ENCODE assay signal across 7 mouse cellular contexts in genomic region chr2:158028354-158028863, GRCm38 (mm10). TPM values are rescaled to one million over a fixed set of nuclear protein-coding genes. Genes with fewer than 3 reads are reported as not detected.
DNase-seq lines count a peak whose midpoint lies in the region; ATAC-seq and TF ChIP-seq lines count a peak whose summit lies in the region.

TSS of gene Tti1 (minus strand) at chr2:158028433.
TSS of gene Rprd1b (plus strand) at chr2:158028497.

- no peaks in the 10 kb centered on the region for H3K36me3 ChIP-seq in embryonic facial prominence, embryonic 12.5 days
- H3K36me3 ChIP-seq in kidney, adult 2 months (ENCODE audit: control insufficient read depth, insufficient read depth, low read length), result no peaks in the 10 kb centered on the region
- H3K36me3 ChIP-seq in limb, embryonic 12.5 days, result peaks cover 10% of the 10 kb centered on the region; the same call in 1 of the 2 replicates
- no peaks in the 10 kb centered on the region for H3K36me3 ChIP-seq in midbrain, embryonic 15.5 days (replicated peaks)
- H3K36me3 ChIP-seq in spleen, adult 2 months (ENCODE audit: control insufficient read depth, insufficient read depth, low read length), result no peaks in the 10 kb centered on the region

- peaks cover 27% of the 10 kb centered on the region for H3K4me1 ChIP-seq in embryonic facial prominence, embryonic 12.5 days
- peaks cover 22% of the 10 kb centered on the region for H3K4me1 ChIP-seq in kidney, adult 2 months (ENCODE audit: control insufficient read depth, insufficient read depth, low read length)
- H3K4me1 ChIP-seq in limb, embryonic 12.5 days (replicated peaks), result peaks cover 31% of the 10 kb centered on the region
- H3K4me1 ChIP-seq in midbrain, embryonic 15.5 days, result peaks cover 37% of the 10 kb centered on the region
- H3K4me1 ChIP-seq in spleen, adult 2 months (ENCODE audit: control insufficient read depth, insufficient read depth, insufficient read length), result peaks cover 9% of the 10 kb centered on the region; the same call in 1 of the 2 replicates

- under 1% methylated on average over 49 of the region's 52 CpGs for WGBS in embryonic facial prominence, embryonic 12.5 days
- WGBS in kidney, adult 2 months, result under 1% methylated on average over 52 of the region's 52 CpGs
- under 1% methylated on average over 52 of the region's 52 CpGs for WGBS in limb, embryonic 12.5 days
- WGBS in midbrain, embryonic 15.5 days, result under 1% methylated on average over 52 of the region's 52 CpGs
- under 1% methylated on average over 52 of the region's 52 CpGs for WGBS in spleen, adult 2 months

- TF ChIP-seq CTCF in kidney, adult 2 months (conservative IDR thresholded peaks at IDR 0.05; ENCODE audit: insufficient read depth, insufficient read length, low read depth, low read length), result no peak
- TF ChIP-seq CTCF in spleen, adult 2 months (IDR thresholded peaks at IDR 0.05; ENCODE audit: extremely low read depth, insufficient read depth, insufficient read length, insufficient replicate concordance), result no peak

- peak within 1 kb of the TSS; percentile 63 for H3K4me2 ChIP-seq in embryonic facial prominence, embryonic 12.5 days (replicated peaks)
- H3K4me2 ChIP-seq in limb, embryonic 12.5 days, result peak within 1 kb of the TSS; percentile 68
- H3K4me2 ChIP-seq in midbrain, embryonic 15.5 days, result peak within 1 kb of the TSS; percentile 82

- peak; percentile 91 for ATAC-seq in embryonic facial prominence, embryonic 12.5 days (ENCODE audit: insufficient number of reproducible peaks, insufficient read depth, low FRiP score, low TSS enrichment)
- ATAC-seq in limb, embryonic 12.5 days (ENCODE audit: insufficient number of reproducible peaks, insufficient read depth, low FRiP score, low TSS enrichment, low read depth), result peak; percentile 93
- peak; percentile 96 for ATAC-seq in midbrain, embryonic 15.5 days (replicated peaks)

- TF ChIP-seq POLR2A in kidney, adult 2 months (IDR thresholded peaks at IDR 0.05; ENCODE audit: low read depth, low read length), result peak; percentile 27
- peak; percentile 65; the same call in 1 of the 2 replicates for TF ChIP-seq POLR2A in spleen, adult 2 months (IDR thresholded peaks at IDR 0.05; ENCODE audit: low read depth, low read length)

- peak within 1 kb of the TSS; percentile 96 for H3K27ac ChIP-seq in embryonic facial prominence, embryonic 12.5 days
- H3K27ac ChIP-seq in kidney, adult 2 months (ENCODE audit: insufficient read depth, low read depth, low read length), result peak within 1 kb of the TSS; percentile 95
- peak within 1 kb of the TSS; percentile 96 for H3K27ac ChIP-seq in limb, embryonic 12.5 days
- H3K27ac ChIP-seq in midbrain, embryonic 15.5 days, result peak within 1 kb of the TSS; percentile 83
- peak within 1 kb of the TSS; percentile 97 for H3K27ac ChIP-seq in spleen, adult 2 months (ENCODE audit: insufficient read depth, low read length)

- DNase-seq in adrenal gland, postnatal 25 days, result peak; percentile 92
- DNase-seq in heart, adult 18-20 months, result peak; percentile 95 to 98
- peak; percentile 95 for DNase-seq in kidney, adult 2 months
- peak; percentile 84 to 88 for DNase-seq in spleen, adult 2 months (ENCODE audit: low read depth in 1 of 2, low spot score in 2 of 2)

- no peaks in the 10 kb centered on the region for H3K27me3 ChIP-seq in embryonic facial prominence, embryonic 12.5 days
- H3K27me3 ChIP-seq in kidney, adult 2 months (replicated peaks; ENCODE audit: control insufficient read depth, insufficient read depth, low read length), result no peaks in the 10 kb centered on the region
- no peaks in the 10 kb centered on the region for H3K27me3 ChIP-seq in limb, embryonic 12.5 days
- H3K27me3 ChIP-seq in midbrain, embryonic 15.5 days (replicated peaks), result no peaks in the 10 kb centered on the region
- H3K27me3 ChIP-seq in spleen, adult 2 months (ENCODE audit: control insufficient read depth, insufficient read depth, low read length), result no peaks in the 10 kb centered on the region

- H3K9me3 ChIP-seq in embryonic facial prominence, embryonic 12.5 days, result no peaks in the 10 kb centered on the region
- H3K9me3 ChIP-seq in limb, embryonic 12.5 days, result no peaks in the 10 kb centered on the region
- H3K9me3 ChIP-seq in midbrain, embryonic 15.5 days, result no peaks in the 10 kb centered on the region

- peak within 1 kb of the TSS; percentile 96 for H3K4me3 ChIP-seq in embryonic facial prominence, embryonic 12.5 days
- H3K4me3 ChIP-seq in kidney, adult 2 months (ENCODE audit: insufficient read depth, low read depth, low read length), result peak within 1 kb of the TSS; percentile 99
- H3K4me3 ChIP-seq in limb, embryonic 12.5 days (replicated peaks), result peak within 1 kb of the TSS; percentile 99
- peak within 1 kb of the TSS; percentile 97 for H3K4me3 ChIP-seq in midbrain, embryonic 15.5 days
- H3K4me3 ChIP-seq in spleen, adult 2 months (ENCODE audit: extremely low read depth, insufficient read depth, insufficient read length), result peak within 1 kb of the TSS; percentile 96

- H3K9ac ChIP-seq in embryonic facial prominence, embryonic 12.5 days, result peak within 1 kb of the TSS; percentile 90
- peak within 1 kb of the TSS; percentile 94 for H3K9ac ChIP-seq in limb, embryonic 12.5 days (replicated peaks)
- peak within 1 kb of the TSS; percentile 89 for H3K9ac ChIP-seq in midbrain, embryonic 15.5 days

RNA-seq across cellular contexts. Expression of gene Tti1, which starts in this region (rescaled TPM):
- 20.2 and 26.3 TPM in 2 replicates for total RNA-seq in adrenal gland, postnatal 25 days (2021)
- 29.6 and 30.8 TPM in 2 replicates for polyA plus RNA-seq in embryonic facial prominence, embryonic 12.5 days (2016; fragmentation: Nextera tagmentation; extraction: Ambion mirVana)
- 10 to 100 TPM; 25.8 to 27.1 TPM for total RNA-seq in heart, adult 18-20 months (2021)
- 15.6 and 16.3 TPM in 2 replicates for polyA plus RNA-seq in kidney, adult 2 months (2012; rRNA removed)
- 28.1 and 35.3 TPM in 2 replicates for polyA plus RNA-seq in limb, embryonic 12.5 days (2016; fragmentation: Nextera tagmentation; extraction: Ambion mirVana)
- polyA plus RNA-seq in midbrain, embryonic 15.5 days (2015; fragmentation: Nextera tagmentation; extraction: Ambion mirVana), result 17.4 and 19.5 TPM in 2 replicates
- 16.2 and 17.6 TPM in 2 replicates for polyA plus RNA-seq in spleen, adult 2 months (2012; rRNA removed)

RNA-seq across cellular contexts. Expression of gene Rprd1b, which starts in this region (rescaled TPM):
- 31.0 and 32.6 TPM in 2 replicates for total RNA-seq in adrenal gland, postnatal 25 days (2021)
- polyA plus RNA-seq in embryonic facial prominence, embryonic 12.5 days (2016; fragmentation: Nextera tagmentation; extraction: Ambion mirVana), result 52.8 and 53.8 TPM in 2 replicates
- total RNA-seq in heart, adult 18-20 months (2021), result 10 to 100 TPM; 26.1 to 33.0 TPM
- polyA plus RNA-seq in kidney, adult 2 months (2012; rRNA removed), result 17.5 and 18.6 TPM in 2 replicates
- 55.2 and 57.1 TPM in 2 replicates for polyA plus RNA-seq in limb, embryonic 12.5 days (2016; fragmentation: Nextera tagmentation; extraction: Ambion mirVana)
- polyA plus RNA-seq in midbrain, embryonic 15.5 days (2015; fragmentation: Nextera tagmentation; extraction: Ambion mirVana), result 34.7 and 36.6 TPM in 2 replicates
- polyA plus RNA-seq in spleen, adult 2 months (2012; rRNA removed), result 13.6 and 17.7 TPM in 2 replicates

Comparison
In these comparisons a context has a peak if more than half of its experiments do, and no peak if none do; other contexts are left out.
1. Peak in every context shown above with its lines: DNase-seq, ATAC-seq, H3K4me3 ChIP-seq and H3K27ac ChIP-seq.